Mouse (Mus musculus) intestine, embryonic 14.5 days (tissue): ENCODE measurements around the gene Lrch4. TPM values are rescaled to one million over a fixed set of nuclear protein-coding genes. Genes with fewer than 3 reads are reported as not detected.
"Not testable (repeated sequence)": the region's sequence is repeated elsewhere in the genome, so short reads cannot be mapped to it uniquely, and the experiment has no call there.

Experiments used
- ATAC-seq: fragments of 200-750 bp; cut with Nextera tagmentation; replicated peaks from 2 replicates; pipeline ENCODE4 v1.8.0; 2017; ENCODE audit warnings: low read depth, moderate number of reproducible peaks, moderate TSS enrichment, moderate library complexity; ENCODE audit not compliant: low FRiP score, low TSS enrichment
- DNase-seq: peaks from one replicate; pipeline ENCODE4 v3.0.0-alpha.2; 2018; ENCODE audit warnings: low spot score
- H3K27ac ChIP-seq: fragments of 300-500 bp; sonication (generic); 2 replicates; pipeline ENCODE4 v1.5.1; 2014; ENCODE audit warnings: low read depth, mild to moderate bottlenecking, control low read depth
- H3K27me3 ChIP-seq: fragments of 300-500 bp; sonication (generic); replicated peaks from 2 replicates; pipeline ENCODE4 v1.6.1; 2014; ENCODE audit warnings: low read length, control low read depth; ENCODE audit not compliant: control insufficient read depth, insufficient read depth
- H3K36me3 ChIP-seq: fragments of 300-500 bp; sonication (generic); 2 replicates; pipeline ENCODE4 v1.6.1; 2014; ENCODE audit warnings: low read length, control low read depth; ENCODE audit not compliant: control insufficient read depth, insufficient read depth
- H3K4me1 ChIP-seq: fragments of 300-500 bp; sonication (generic); replicated peaks from 2 replicates; pipeline ENCODE4 v1.6.1; 2014; ENCODE audit warnings: low read length, control low read depth, mixed read lengths; ENCODE audit not compliant: control insufficient read depth, insufficient read depth
- H3K4me2 ChIP-seq: fragments of 300-500 bp; sonication (generic); 2 replicates; pipeline ENCODE4 v1.6.1; 2014; ENCODE audit warnings: low read length
- H3K4me3 ChIP-seq: fragments of 300-500 bp; sonication (generic); 2 replicates; pipeline ENCODE4 v1.5.1; 2014; ENCODE audit warnings: low read depth, low read length, control low read depth, mixed read lengths
- H3K9ac ChIP-seq: fragments of 300-500 bp; sonication (generic); 2 replicates; pipeline ENCODE4 v1.6.1; 2014; ENCODE audit warnings: mild to moderate bottlenecking, low read length
- H3K9me3 ChIP-seq: fragments of 300-500 bp; sonication (generic); 2 replicates; pipeline ENCODE4 v1.6.1; 2016; ENCODE audit warnings: low read length, control low read depth; ENCODE audit not compliant: control insufficient read depth
- WGBS: fragments of 180-500 bp; shearing (Covaris S2); extraction: QIAGEN DNeasy Blood & Tissue Kit; methylation state at CpG from one replicate; pipeline ENCODE4 v1.1.7; 2014; 5-methylcytosine and 5-hydroxymethylcytosine counted together
- polyA plus RNA-seq: library from polyadenylated mRNA; unstranded; fragments of >200 nt; fragmentation: Nextera tagmentation; extraction: Ambion mirVana; gene quantifications from 2 replicates; pipeline ENCODE4 v1.2.1, GENCODE M21; 2014

The Lrch4 gene
- polyA plus RNA-seq, 1 experiment from 2014 or later = 31.2 TPM

DNA sequence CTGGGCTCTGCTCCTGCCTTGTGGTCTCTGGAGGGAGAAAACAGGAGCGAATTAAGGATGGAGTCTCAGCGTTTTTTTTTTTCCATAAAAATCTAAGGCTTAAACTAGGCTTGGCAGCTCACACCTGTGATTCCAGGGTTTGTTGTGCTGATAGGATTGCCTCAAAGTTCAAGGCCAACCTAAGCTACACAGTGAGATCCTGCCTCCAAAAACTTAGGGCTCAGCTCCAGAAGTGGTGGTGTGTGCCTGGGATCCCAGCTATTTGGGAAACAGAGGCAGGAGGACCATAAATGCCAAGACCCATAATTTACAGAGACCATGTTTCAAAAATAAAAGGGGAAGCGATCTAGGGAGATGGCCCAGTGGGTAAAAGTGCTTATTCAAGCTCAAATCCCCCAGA, 19.6 kb upstream of the Lrch4 start:
- H3K27me3 ChIP-seq = no peaks in the 10 kb centered on the region
- H3K4me1 ChIP-seq = peaks cover 52% of the 10 kb centered on the region
- H3K9ac ChIP-seq = no peak overlapping the region
- no peak for ATAC-seq
- DNase-seq = no peak
- no peak overlapping the region for H3K27ac ChIP-seq
- 61% methylated on average over 3 of the region's 3 CpGs for WGBS
- no peaks in the 10 kb centered on the region for H3K9me3 ChIP-seq
- peaks cover 17% of the 10 kb centered on the region for H3K36me3 ChIP-seq
- H3K4me3 ChIP-seq = no peak overlapping the region
- H3K4me2 ChIP-seq = peak overlapping the region; percentile 56; the same call in 1 of the 2 replicates

DNA sequence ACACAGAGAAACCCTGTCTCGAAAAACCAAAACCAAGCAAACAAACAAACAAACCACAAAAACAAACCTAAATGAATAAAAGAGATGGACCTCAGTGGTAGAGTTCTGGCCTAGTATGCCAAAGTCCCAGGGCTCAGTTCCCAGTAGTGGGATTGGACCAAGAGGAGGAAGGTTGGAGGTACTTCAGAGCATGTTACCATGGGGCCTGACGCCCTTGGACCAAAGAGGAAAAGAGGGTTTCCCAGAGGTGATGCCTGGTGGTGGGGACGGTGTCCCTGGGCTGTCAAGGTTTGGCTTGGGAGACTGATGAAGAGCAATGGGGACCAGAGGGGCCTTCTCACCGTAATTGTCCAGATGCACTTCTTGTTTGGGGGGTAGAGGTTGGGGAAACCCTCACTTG, 18.9 kb upstream of the Lrch4 start:
- H3K9ac ChIP-seq = 0 out of 2 replicates have a peak overlapping the region, but pooled peaks have one; percentile 17
- peak overlapping the region; percentile 56 for H3K4me2 ChIP-seq
- no peaks in the 10 kb centered on the region for H3K9me3 ChIP-seq
- peaks cover 14% of the 10 kb centered on the region for H3K36me3 ChIP-seq
- DNase-seq (no peak), ATAC-seq (no peak)
- 55% methylated on average over 4 of the region's 4 CpGs for WGBS
- peaks cover 52% of the 10 kb centered on the region for H3K4me1 ChIP-seq
- H3K27ac ChIP-seq = peak overlapping the region; percentile 83; the same call in 1 of the 2 replicates
- H3K27me3 ChIP-seq = no peaks in the 10 kb centered on the region
- H3K4me3 ChIP-seq = peak overlapping the region; percentile 29

DNA sequence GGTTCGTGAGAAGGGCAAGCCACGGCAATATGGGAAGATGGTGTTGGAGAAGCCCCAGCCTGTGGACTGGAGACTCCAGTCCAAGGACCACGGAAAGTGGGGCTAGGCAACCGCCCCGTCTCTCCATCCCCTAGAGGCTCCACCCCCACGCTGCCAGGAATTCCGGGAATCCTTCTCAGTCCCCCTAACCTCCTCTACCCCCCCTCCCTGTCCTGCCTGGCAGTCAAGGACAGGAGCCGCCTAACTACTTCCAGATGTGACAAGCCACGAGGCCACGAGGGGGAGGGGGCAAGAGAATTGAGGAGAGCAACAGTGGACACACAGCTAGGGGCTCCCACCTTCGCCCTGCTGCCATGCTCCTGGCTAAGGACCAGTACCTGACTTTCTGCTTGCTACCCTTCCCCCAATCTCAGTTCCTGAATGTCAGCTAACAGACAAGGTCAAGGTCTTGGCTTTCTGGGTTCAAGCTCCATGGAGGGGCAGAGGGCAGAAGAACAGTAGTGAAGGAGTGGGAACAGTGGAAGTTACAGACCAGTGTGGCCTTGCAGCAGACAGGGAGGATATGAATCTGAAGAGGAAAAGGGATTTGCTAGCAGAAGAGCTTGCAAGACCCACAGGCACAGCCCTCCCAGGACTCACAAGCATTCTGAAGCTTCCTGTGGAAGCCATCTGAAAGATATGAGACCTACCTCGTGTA, 18.2 kb upstream of the Lrch4 start:
- Histone ChIP-seq H3K27ac (peak overlapping the region; percentile 83), H3K4me1 (peaks cover 52% of the 10 kb centered on the region), H3K4me2 (peak overlapping the region; percentile 56), H3K27me3 (no peaks in the 10 kb centered on the region), H3K9ac (peak overlapping the region; percentile 33), H3K36me3 (peaks cover 10% of the 10 kb centered on the region), H3K4me3 (peak overlapping the region; percentile 29), H3K9me3 (no peaks in the 10 kb centered on the region)
- WGBS = 5% methylated on average over 12 of the region's 12 CpGs
- ATAC-seq (0 out of 2 replicates have a peak, but pooled peaks have one; percentile 9), DNase-seq (peak; percentile 76)

DNA sequence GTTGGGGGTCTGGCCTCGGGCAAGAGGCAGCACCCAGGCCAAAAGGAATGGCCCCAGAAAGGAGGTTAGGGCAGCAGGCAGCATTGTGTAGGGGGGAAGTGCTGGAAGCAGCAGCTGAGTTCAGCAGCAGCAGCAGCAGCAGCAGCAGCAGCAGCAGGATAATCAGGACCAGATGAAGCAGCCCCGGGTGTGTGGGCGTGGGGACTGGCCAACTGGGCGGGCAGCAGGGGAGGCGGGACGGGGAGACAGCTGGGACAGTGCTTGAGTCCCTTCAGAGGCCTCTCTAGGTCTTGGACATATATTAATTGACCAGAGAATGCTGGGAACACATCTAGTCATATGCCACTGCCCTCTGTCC, 17.7 kb upstream of the Lrch4 start:
- Histone ChIP-seq H3K4me2 (peak overlapping the region; percentile 56), H3K4me3 (peak overlapping the region; percentile 29), H3K4me1 (peaks cover 52% of the 10 kb centered on the region), H3K36me3 (peaks cover 10% of the 10 kb centered on the region), H3K27ac (peak overlapping the region; percentile 83), H3K9ac (peak overlapping the region; percentile 33), H3K27me3 (no peaks in the 10 kb centered on the region), H3K9me3 (no peaks in the 10 kb centered on the region)
- ATAC-seq (no peak), DNase-seq (no peak)
- WGBS = 9% methylated on average over 6 of the region's 6 CpGs

DNA sequence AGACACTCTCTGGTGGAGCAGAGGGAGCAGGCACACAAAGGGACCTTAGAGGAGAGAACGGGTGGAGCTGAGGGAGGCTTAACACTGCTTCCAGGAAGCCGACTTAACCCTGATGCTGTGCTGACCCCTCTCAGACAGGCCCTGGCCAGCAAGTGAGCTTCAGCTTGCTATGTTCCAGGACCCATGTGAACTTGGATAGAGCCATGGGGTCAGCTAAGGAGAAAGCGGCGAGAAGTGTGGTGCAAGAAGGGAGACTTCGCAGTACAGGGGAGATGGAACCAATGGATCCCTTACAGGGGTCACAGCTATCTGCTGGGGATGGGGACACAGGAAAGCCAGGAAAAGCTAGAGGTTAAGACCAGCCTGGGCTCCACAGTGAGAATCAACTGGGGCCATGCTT, 15.8 kb upstream of the Lrch4 start:
- Histone ChIP-seq H3K27ac (no peak overlapping the region; the same call in 1 of the 2 replicates), H3K4me2 (no peak overlapping the region), H3K4me3 (no peak overlapping the region), H3K36me3 (no peaks in the 10 kb centered on the region), H3K9me3 (no peaks in the 10 kb centered on the region), H3K27me3 (no peaks in the 10 kb centered on the region), H3K4me1 (peaks cover 49% of the 10 kb centered on the region), H3K9ac (no peak overlapping the region)
- DNase-seq = no peak
- no peak for ATAC-seq
- 71% methylated on average over 5 of the region's 5 CpGs for WGBS

DNA sequence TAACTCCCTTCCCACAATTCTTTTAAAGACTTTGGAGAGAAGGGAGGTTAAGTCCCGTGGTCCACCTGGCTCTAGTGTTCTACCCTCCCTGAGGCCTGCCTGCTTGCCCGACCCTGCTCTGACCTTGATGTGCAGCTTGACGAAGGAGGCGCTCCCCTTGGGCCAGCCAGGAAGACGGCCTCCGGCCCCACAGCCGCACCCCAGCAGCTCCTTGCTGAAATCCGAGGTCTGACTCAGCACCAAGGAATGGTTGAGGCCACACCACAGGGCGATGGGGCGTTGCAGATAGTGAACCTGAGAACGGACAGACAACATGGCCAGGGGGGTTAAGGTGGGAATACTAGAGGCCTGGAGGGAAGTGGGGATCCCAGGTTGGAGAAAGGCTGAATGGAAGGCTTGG, 15.4 kb upstream of the Lrch4 start, which contains the start of gene Pcolce:
Gene Pcolce (minus strand): TSS at position 235 of the 400 bp plus-strand sequence.
- WGBS = 34% methylated on average over 11 of the region's 11 CpGs
- H3K27ac ChIP-seq = no peak within 1 kb of the TSS; the same call in 1 of the 2 replicates
- H3K9ac ChIP-seq = no peak within 1 kb of the TSS
- no peak within 1 kb of the TSS for H3K4me3 ChIP-seq
- no peaks in the 10 kb centered on the region for H3K9me3 ChIP-seq
- peaks cover 44% of the 10 kb centered on the region for H3K4me1 ChIP-seq
- ATAC-seq (peak; percentile 47; the same call in 1 of the 2 replicates), DNase-seq (peak; percentile 64)
- no peaks in the 10 kb centered on the region for H3K36me3 ChIP-seq
- H3K4me2 ChIP-seq = no peak within 1 kb of the TSS
- H3K27me3 ChIP-seq = no peaks in the 10 kb centered on the region

DNA sequence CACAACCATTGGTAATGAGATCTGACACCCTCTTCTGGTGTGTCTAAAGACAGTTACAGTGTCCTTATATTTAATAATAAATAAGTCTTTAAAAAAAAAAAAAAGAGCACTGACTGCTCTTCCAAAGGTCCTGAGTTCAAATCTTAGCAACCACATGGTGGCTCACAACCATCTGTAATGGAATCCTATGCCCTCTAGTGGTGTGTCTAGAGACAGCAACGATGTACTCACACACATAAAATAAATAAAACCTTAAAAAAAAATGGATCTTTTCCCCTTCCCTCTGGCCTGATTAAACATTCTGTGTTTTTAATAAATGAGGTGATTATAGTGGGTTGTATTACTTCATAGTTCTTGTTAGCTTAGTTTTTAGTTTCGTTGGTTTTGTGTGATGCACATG, 14.0 kb upstream of the Lrch4 start:
- not testable (repeated sequence) for H3K4me2 ChIP-seq, H3K9ac ChIP-seq, H3K27me3 ChIP-seq, H3K27ac ChIP-seq, DNase-seq, H3K36me3 ChIP-seq, H3K4me3 ChIP-seq, ATAC-seq, H3K9me3 ChIP-seq
- peaks cover 30% of the 10 kb centered on the region for H3K4me1 ChIP-seq
- 92% methylated on average over 2 of the region's 2 CpGs for WGBS

DNA sequence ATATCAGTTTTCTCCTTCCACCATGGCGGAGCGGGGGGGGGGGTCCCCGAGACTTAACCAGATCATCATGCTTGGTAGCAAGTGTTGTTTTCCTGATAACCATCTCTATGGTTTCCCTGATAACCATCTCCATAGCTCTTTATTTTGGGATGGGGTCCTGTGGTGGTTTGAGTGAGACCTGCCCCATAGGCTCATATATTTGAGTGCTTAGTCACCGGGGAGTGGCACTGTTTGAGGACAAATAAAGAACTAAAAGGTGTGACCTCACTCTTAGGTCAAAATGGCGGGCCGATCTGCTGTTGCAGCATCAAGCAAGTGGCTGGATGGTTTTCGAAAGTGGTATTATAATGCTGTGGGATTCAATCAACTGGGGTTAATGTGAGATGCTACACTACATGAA, 13.6 kb upstream of the Lrch4 start:
- H3K27ac ChIP-seq = no peak overlapping the region
- H3K27me3 ChIP-seq = no peaks in the 10 kb centered on the region
- H3K4me3 ChIP-seq = no peak overlapping the region
- no peak for ATAC-seq
- H3K9me3 ChIP-seq = no peaks in the 10 kb centered on the region
- H3K36me3 ChIP-seq = no peaks in the 10 kb centered on the region
- H3K4me1 ChIP-seq = peaks cover 27% of the 10 kb centered on the region
- WGBS = 84% methylated on average over 7 of the region's 7 CpGs
- no peak for DNase-seq
- no peak overlapping the region for H3K9ac ChIP-seq
- no peak overlapping the region for H3K4me2 ChIP-seq
